Mouse (Mus musculus) midbrain, embryonic 10.5 days (tissue): ENCODE data around the gene P2rx1. TPM values are rescaled to one million over a fixed set of nuclear protein-coding genes. Genes with fewer than 3 reads are reported as not detected.

ENCODE experiments used
- microRNA-seq: library from miRNA; unstranded; fragments of <30 nt; microRNA quantifications from one replicate; pipeline ENCODE4, GENCODE M21; 2017
- polyA plus RNA-seq: library from polyadenylated mRNA; unstranded; fragments of >200 nt; fragmentation: Nextera tagmentation; extraction: Ambion mirVana; gene quantifications from 2 replicates; pipeline ENCODE4 v1.2.1, GENCODE M21; 2016

The P2rx1 gene
- polyA plus RNA-seq, 1 experiment from 2014 or later, result 1.2 TPM

Small RNAs within 50 kb of the gene (microRNA-seq; reads per million reads assigned to microRNA genes)
- gene Gm44467, result not detected

Other genes with a start within 250 kb of the P2rx1 start
- 5.1 and 5.2 TPM in 2 replicates for gene Cyb5d2, start 203.0 kb upstream of the P2rx1 start, polyA plus RNA-seq
- gene Zzef1, start 202.9 kb upstream of the P2rx1 start, polyA plus RNA-seq, result 5.5 and 7.4 TPM in 2 replicates
- 1.2 TPM in 2 replicates for gene Atp2a3, start 37.9 kb upstream of the P2rx1 start, polyA plus RNA-seq
- gene Camkk1, start 19.9 kb downstream of the P2rx1 start, polyA plus RNA-seq, result 5.4 and 7.5 TPM in 2 replicates
- gene Ncbp3, start 48.7 kb downstream of the P2rx1 start, polyA plus RNA-seq, result 11.7 and 12.2 TPM in 2 replicates
- gene Itgae, start 91.5 kb downstream of the P2rx1 start, polyA plus RNA-seq, result 0.39 and 0.60 TPM in 2 replicates
- gene Haspin, start 139.2 kb downstream of the P2rx1 start, polyA plus RNA-seq, result 22.4 and 24.5 TPM in 2 replicates
- 0.21 and 0.29 TPM in 2 replicates for gene P2rx5, start 161.3 kb downstream of the P2rx1 start, polyA plus RNA-seq
- gene Emc6, start 177.9 kb downstream of the P2rx1 start, polyA plus RNA-seq, result 132 and 137 TPM in 2 replicates
- 175 and 199 TPM in 2 replicates for gene Tax1bp3, start 178.0 kb downstream of the P2rx1 start, polyA plus RNA-seq
- 15.1 and 17.2 TPM in 2 replicates for gene Ctns, start 199.9 kb downstream of the P2rx1 start, polyA plus RNA-seq
- gene Shpk, start 200.4 kb downstream of the P2rx1 start, polyA plus RNA-seq, result 0.97 and 1.0 TPM in 2 replicates
- gene Trpv1, start 235.2 kb downstream of the P2rx1 start, polyA plus RNA-seq, result not detected in 2 replicates